Mouse (Mus musculus) spleen, postnatal 36 days (tissue): ENCODE data around the gene Cxcl10.
A peak's percentile ranks its signal among the peaks of the same experiment; 100 is the strongest.
"Not testable (repeated sequence)": the region's sequence is repeated elsewhere in the genome, so short reads cannot be mapped to it uniquely, and the experiment has no call there.

Experiments
- DNase-seq, 2 experiments: peaks; one replicate each; pipeline ENCODE4 v3.0.0; 2022; ENCODE audit warnings: low spot score in 2 of 2, mixed read lengths in 1 of 2

The Cxcl10 gene

DNA sequence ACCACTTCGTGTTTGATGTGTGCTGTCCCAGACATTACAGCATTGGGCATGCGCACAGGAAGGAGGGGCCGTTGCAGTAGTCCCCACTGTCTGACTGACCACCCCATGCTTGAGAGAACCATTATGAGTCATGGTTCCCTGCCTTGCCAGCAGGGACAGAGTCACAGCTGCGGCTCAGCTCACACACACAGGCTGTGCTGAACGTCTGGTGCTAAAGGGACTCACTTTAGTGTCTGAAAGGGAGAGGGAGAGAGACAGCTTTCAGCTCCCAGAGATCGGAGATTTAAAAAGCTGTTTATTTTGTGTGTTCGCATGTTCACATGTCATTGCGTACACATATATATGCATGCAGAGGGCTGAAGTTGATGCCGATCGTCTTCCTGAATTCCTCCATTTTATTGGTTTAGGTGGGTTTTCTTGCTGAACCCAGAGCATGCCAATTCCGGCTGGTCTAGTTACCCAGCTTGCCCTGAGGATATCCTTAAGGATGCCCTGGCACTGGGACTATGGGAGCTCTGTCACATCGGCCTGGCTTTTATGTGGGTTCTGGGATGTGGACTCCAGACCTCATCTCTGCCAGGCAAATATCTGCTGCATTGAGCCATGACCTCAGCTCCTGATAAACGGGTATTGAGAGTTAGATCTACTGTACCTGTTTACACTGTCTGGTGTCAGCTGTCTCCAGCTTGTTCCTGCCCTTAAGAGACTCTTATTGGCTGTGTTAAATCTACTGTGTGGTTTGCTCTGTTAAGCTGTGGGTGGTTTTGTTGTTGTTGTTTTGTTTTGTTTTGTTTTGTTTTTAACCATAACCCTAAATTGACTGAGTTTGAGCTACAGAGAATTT lies 20.7 kb upstream of the Cxcl10 start:
- DNase-seq = peak; percentile 22 to 28

- DNase-seq = no peak
These were observed 19.7 kb upstream of the Cxcl10 start for GRCm38 (mm10) chr5:92368392-92368791.

DNA sequence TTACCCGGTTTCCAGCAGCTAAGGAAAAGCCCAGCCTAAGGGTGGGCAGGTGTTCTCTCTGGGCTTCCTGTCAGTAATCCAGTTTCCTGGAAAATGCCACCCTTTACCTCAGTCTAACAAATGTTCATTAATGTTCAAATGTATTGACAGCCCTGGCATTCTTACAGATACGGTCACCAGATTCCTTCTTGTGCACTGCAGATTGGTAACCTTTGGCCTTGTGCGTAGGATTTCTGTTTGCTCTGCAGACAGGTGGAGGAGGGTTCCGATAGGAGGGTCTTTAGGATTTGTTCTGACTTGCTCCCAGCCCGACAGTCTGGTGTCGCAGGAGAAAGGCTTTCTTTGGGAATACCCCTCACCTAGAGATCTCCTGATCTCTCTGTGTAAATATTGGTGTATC lies 17.9 kb upstream of the Cxcl10 start:
- DNase-seq = no peak

DNA sequence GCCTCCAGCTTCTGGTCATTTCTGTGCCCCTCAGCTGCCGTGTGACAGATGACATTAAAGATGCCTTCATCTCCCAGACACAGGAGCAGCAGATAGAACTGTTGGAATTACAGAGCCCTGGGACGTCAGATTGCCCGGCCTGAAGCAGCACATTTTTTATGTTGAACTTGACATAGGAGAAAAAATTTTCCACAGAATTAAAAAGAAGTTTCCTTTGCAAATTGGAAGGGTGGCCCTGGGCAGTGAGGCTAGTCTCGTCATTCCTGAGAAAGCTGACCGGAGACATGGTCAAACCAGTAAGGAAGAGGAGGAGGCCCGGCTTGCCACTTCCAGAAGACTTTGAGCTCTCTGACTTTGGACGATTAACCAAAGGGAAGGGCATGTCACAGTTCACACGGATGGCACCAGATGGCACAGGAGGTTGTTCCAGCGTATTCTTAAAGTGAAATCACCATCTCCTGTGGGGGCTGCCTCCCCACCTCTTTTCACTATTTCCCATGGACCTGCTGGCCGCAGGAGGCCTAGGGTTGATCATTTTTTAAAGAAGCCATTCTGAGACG lies 16.5 kb upstream of the Cxcl10 start:
- no peak for DNase-seq

GRCm38 (mm10) chr5:92364011-92364410 lies 15.3 kb upstream of the Cxcl10 start:
- no peak for DNase-seq

GRCm38 (mm10) chr5:92363179-92363578 lies 14.5 kb upstream of the Cxcl10 start:
- no peak for DNase-seq

DNA sequence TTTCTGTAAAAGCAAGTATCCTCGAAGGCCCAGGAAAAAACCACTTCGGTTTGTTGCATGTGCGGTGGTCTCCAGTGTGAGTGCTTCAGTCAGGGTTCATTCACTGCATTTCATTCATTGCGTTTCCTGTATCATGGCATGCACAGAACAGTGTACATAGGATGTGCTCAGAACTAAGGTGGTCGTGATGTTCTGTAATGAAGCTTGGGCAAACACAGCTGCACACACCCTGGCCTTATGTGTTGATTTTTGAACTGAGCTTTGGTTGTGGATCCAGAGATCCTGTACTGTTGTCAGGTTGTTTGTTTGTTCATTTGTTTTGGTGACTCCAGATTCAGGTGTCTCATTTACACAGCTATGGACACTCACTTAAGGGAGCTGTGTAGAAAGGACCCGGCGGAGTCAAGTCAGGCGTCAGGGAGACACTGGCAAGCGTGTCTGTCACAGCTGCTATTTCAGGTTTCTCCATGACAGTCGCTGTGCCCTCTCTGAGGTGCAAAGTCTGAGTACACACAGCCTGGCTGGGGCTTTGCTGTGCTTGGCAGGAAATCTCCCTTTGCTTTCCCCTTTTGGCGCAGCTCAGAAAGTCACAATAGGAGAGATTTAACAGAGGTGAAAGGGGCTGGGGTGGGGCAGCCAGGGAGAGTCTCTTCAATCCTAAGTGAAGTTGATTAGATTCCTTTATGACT lies 10.2 kb upstream of the Cxcl10 start:
- no peak for DNase-seq

DNA sequence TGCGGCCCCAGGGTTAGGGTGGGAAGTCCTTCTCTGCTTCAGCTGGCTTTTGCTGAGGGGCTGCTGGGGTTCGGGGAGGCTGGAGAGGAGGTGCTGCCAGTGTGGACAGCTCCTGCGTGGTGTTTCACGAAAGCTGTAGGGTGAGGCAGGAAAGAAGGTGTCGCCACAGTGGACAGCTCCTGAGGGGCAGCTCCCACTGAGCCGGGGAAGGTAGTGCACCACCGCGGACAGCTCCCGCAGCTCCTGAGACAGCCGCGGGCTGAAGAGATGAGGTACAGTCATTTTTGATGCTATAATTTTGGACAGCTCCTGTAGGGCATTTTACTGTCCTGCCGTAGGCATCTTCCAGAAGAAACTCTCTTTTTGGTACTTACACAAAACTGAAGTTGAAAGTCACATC lies 9.3 kb upstream of the Cxcl10 start:
- no peak for DNase-seq

DNA sequence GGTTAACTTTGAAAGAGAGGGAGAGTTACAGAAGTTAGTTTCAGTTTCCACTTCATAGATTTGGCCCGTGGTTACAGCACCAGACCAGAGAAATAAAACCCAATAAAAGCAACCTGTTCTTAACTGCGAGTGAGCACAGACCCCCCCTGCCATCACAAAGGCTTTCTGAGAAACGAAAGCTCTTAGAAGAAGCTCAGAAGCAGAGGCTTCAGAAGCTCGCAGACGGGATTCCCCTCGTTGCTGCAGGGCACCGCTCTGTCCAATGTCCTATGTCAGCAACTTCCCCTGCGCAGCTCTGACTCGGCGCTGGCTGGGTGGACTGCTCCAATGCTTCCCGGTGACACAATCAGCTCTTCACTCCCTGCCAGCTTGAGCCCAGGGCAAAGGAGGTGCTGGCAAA lies 4.8 kb upstream of the Cxcl10 start:
- DNase-seq = peak; percentile 70

DNA sequence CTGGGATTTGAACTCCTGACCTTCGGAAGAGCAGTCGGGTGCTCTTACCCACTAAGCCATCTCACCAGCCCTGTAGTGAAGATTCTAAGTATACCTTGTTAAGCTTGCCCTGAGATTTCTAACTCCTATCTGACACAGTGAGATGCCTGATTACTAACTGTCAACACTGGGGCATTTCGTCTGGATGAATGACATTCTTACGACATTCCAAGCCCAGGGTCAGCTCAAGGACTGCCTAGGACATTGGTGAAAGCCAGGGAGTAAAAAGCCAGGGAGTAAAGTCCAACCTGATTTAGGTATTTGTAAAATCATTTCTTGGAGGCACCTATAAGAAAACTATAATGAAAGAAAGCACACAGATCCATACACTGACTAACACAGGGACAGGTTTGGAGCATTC lies 4.0 kb upstream of the Cxcl10 start:
- DNase-seq = not testable (repeated sequence)

DNA sequence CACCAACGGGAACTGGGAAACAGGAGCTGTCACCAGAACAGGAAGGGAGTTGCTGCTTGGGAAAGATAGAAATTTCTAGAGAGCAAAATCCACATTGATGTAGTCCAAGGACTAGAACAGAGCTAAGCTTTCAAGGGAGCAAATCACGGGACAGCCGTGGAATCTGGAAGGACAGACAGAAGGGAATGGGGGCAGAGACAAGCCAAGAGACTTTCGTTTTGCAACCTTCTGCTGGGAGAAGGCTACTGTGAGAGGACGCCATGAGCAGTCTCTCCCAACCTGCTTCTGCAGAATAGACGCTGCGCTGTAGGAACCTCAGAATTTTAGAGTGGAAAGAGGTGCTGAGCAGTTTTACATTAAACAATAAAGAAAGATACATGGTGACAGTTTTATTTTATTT lies 1.0 kb upstream of the Cxcl10 start:
- no peak for DNase-seq

GRCm38 (mm10) chr5:92345006-92345405 lies 3.7 kb downstream of the Cxcl10 start:
- no peak for DNase-seq

DNA sequence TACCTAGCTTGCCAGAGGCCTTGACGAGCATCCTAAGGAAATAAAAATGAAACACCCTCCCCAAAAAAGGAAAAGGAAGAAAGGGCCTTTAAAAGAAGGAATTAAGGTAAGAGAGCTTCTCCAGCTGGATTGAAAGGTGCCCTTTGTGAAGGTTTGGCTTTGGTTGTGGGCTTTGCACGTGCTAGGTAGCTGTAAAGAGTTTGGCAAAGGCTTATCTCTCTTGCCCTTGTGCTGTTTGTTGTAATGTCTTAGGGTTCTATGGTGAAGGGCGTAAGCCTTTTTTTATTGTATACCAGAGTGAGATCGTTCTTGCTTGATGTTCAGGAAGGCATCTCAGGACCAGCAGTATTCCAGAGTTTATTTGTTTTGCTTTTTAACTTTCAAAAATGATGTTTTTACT lies 8.1 kb downstream of the Cxcl10 start:
- no peak for DNase-seq

GRCm38 (mm10) chr5:92336743-92337142 lies 11.9 kb downstream of the Cxcl10 start:
- DNase-seq = no peak

DNA sequence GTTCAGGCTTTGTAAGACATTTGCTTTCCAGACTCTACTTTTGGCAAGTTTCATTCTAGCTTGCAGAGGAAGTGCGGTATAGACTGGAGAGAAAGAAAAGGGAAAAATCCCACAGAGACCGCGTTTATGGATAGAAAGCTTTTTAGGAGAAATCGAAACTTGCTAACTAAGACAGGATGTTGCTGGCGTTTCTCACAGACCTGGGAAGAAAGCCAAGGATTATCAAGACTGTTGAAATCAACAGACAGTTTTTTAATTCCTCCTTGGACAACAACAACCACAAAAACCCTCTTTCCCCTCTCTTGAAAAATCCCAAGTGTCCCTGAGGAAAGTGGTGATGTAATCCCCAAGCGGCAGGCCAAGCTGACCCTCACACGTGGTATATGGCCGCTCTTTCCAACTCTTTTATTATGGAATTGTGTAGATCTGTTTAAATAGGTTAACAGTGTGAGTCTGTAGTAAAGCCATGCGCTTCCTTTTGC lies 16.3 kb downstream of the Cxcl10 start:
- DNase-seq = no peak

DNA sequence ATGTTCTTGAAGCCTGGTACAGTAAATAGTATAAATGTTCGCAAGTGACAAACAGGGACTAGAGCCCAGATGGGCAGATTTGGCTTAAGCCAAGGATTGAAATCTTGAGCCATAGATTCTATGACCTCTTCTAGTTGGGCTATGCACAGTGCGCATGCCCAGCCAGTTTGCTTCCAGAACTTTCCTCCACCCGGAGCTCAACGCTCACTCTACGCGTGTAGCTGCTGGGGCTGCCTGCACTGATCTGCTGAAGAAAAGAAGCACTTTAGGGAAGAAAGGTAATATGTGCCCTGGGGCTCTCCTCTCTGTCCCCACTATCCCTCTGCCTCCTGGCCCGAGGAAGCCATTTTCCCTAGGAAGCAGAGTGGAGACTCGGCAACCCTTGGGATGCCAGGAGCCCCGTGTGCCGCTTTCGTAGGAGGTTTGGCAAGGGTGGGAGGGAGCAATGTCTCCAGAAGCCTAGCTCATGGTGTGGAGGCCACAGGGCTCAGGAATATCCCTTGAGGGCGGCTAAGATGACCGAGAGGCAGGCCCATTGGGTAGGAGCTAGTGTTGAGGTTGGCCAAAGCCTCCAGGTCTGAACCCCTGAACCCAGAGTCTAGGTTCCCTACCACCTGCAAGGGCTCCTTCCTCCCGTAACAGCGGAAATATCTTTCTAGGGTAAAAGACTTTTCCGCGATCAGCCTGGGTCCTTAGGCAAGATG lies 16.9 kb downstream of the Cxcl10 start, which contains the start of gene Art3:
Gene Art3, plus strand, starts transcription at position 193 of the 704 bp plus-strand sequence.
- DNase-seq = no peak

GRCm38 (mm10) chr5:92331122-92331521 lies 17.6 kb downstream of the Cxcl10 start:
- no peak for DNase-seq

DNA sequence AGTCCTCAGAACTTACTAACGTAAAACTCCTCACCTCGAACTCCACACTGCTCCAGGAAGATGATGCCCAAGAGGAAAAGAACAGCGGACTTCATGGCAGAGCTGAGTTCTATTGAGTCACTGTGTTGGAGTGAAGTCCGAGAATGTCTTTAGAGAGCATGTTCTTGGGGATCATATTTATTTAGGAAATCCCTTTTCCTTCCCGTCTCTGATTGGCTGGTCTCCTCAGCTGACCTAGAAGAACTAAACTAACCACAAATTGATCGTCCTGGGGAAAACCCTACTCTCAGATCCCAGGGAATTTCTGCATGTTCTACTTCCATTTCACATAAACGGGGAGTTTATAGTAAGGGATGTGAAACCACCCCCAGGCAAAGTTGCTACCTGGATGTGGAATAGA lies 20.8 kb downstream of the Cxcl10 start, which contains the start of gene Cxcl9:
Gene Cxcl9, minus strand, starts transcription at position 151 of the 400 bp plus-strand sequence.
- DNase-seq = no peak

DNA sequence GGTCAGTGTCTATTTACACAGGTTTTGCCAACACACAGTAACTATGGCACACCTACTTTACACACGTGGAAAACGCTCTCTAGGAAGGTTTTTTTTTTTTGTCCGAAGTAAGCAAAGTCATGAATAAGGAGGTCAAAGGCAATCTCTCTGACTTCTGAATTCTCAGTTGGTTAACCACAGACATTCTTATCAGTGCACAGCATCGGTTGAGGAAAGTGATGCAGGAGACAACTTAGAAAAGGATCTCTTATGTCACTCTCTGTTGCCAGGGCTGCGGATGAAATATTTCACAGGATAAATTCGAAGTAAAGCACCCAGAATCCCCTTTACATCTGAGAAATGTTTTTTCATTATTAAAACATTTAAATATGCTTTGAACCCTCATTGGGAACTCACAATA lies 21.3 kb downstream of the Cxcl10 start:
- no peak for DNase-seq

DNA sequence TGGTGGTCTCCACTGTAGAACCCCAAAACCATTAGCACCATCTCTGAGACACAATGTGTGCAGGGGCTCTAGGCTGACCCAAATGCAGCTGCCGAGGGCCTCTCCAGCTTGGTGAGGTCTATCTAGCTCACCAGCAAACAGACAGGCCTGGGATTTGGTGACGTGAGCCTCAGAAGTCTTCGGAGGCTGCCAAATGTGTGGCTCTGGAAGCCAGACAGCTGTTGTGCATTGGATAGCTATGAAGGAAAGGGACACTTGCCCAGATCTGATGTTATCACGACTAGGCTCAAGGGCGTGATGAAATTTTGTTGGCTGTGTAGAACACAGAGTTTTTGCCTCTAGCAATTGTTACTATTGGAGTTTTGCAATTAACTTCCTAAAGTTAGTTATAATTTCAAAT lies 25.4 kb downstream of the Cxcl10 start:
- no peak for DNase-seq

DNA sequence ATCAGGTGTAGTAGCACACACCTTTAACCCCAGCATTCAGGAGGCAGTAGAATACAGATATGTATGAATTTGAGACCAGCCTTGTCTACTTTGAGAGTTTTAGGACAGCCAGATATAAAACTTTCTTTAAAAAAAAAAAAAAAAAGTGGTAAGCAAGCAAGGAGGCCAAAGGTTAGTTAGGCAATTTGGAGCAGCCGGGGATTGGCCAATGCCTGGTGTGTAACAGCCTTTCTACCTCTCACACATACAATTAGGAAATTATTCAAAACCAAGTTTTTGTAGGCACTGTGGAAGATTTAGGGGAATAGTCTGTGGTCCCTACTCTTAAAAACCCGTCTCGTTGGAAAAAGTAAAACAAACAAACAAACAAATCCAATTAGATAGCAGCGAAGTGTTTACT lies 26.1 kb downstream of the Cxcl10 start:
- DNase-seq = no peak
